ENCODE assay signal across 15 mouse cellular contexts in the genomic region with DNA sequence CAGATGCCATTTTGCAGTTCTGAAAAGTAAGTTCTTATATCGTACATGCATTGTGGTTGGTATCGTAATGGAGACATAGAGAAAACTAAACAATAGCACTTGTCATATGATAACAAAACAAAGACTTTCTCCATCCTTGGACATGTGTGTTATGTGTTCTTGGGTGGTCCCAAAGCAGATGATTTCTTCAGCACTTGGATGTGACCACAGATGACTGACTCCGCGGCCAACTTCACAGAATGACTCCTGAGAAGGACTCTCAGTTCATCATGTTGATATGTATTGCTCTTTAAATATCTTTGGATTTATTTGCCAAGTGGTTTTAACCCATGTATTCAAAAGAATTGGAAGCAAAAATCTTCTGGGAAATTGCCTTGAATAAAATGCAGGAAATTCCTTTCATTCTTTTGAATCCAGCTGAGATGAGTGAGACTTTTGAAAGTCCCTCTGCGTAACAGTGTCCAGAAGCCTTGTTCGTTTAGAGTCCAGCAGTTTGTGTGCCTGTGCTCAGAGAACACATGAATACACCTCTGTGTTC. TPM values are rescaled to one million over a fixed set of nuclear protein-coding genes. Genes with fewer than 3 reads are reported as not detected.
DNase-seq lines count a peak whose midpoint lies in the region; ATAC-seq and TF ChIP-seq lines count a peak whose summit lies in the region.
"Had no signal": no experiment of that assay in that cellular context is flagged by ENCODE, and none has a peak within 500 bp of the region (broad histone marks: within the 10 kb centered on the region; RNA-seq: fewer than 3 reads in every experiment).

No protein-coding gene starts in this region.

- no peak overlapping the region for H3K4me3 ChIP-seq in heart, embryonic 12.5 days
- no peak overlapping the region for H3K4me3 ChIP-seq in heart, embryonic 10.5 days
- no peak overlapping the region for H3K4me3 ChIP-seq in layer of hippocampus, adult 2 months
- H3K4me3 ChIP-seq in brown adipose tissue, adult 24 weeks (ENCODE audit: insufficient read depth, low read depth, low read length): no peak overlapping the region
- H3K4me3 ChIP-seq: forebrain, embryonic 15.5 days; midbrain, embryonic 10.5 days; neural tube, embryonic 12.5 days; stomach, embryonic 15.5 days had no signal

- intact Hi-C loops in gastrocnemius, postnatal 14 days (cut with DNase I; ENCODE audit: low total_unique reads): no loop called here

- WGBS in heart, embryonic 12.5 days: 59% methylated on average over 6 of the region's 6 CpGs
- WGBS in heart, embryonic 10.5 days: 70% methylated on average over 6 of the region's 6 CpGs

- no peak overlapping the region for H3K9ac ChIP-seq in heart, embryonic 12.5 days
- H3K9ac ChIP-seq: forebrain, embryonic 15.5 days; neural tube, embryonic 12.5 days; stomach, embryonic 15.5 days had no signal

- ATAC-seq in heart, embryonic 12.5 days (ENCODE audit: insufficient number of reproducible peaks, low FRiP score): no peak
- ATAC-seq: forebrain, embryonic 15.5 days had no signal

- H3K27ac ChIP-seq in heart, embryonic 12.5 days (ENCODE audit: poor library complexity, severe bottlenecking): peak overlapping the region; percentile 54; the same call in 1 of the 2 replicates
- no peak overlapping the region for H3K27ac ChIP-seq in heart, embryonic 10.5 days
- H3K27ac ChIP-seq in layer of hippocampus, adult 2 months: peak overlapping the region; percentile 8; the same call in 1 of the 2 replicates
- peak overlapping the region; percentile 45 for H3K27ac ChIP-seq in brown adipose tissue, adult 24 weeks (replicated peaks; ENCODE audit: low read depth, low read length)
- H3K27ac ChIP-seq: forebrain, embryonic 15.5 days; midbrain, embryonic 10.5 days; neural tube, embryonic 12.5 days; stomach, embryonic 15.5 days had no signal

- H3K4me2 ChIP-seq in heart, embryonic 12.5 days: no peak overlapping the region
- H3K4me2 ChIP-seq: forebrain, embryonic 15.5 days; neural tube, embryonic 12.5 days; stomach, embryonic 15.5 days had no signal

- no peaks in the 10 kb centered on the region for H3K36me3 ChIP-seq in heart, embryonic 12.5 days
- no peaks in the 10 kb centered on the region for H3K36me3 ChIP-seq in heart, embryonic 10.5 days
- H3K36me3 ChIP-seq: forebrain, embryonic 15.5 days; midbrain, embryonic 10.5 days; neural tube, embryonic 12.5 days; stomach, embryonic 15.5 days had no signal

- peaks cover 15% of the 10 kb centered on the region for H3K4me1 ChIP-seq in heart, embryonic 12.5 days (replicated peaks)
- H3K4me1 ChIP-seq in heart, embryonic 10.5 days: peaks cover 14% of the 10 kb centered on the region
- H3K4me1 ChIP-seq in brown adipose tissue, adult 24 weeks (ENCODE audit: control insufficient read depth, insufficient read depth, insufficient read length, low read length): peaks cover 23% of the 10 kb centered on the region
- H3K4me1 ChIP-seq: forebrain, embryonic 15.5 days; midbrain, embryonic 10.5 days; neural tube, embryonic 12.5 days; stomach, embryonic 15.5 days had no signal

- H3K9me3 ChIP-seq in heart, embryonic 12.5 days (replicated peaks): no peaks in the 10 kb centered on the region
- H3K9me3 ChIP-seq in heart, embryonic 10.5 days: no peaks in the 10 kb centered on the region
- H3K9me3 ChIP-seq: forebrain, embryonic 15.5 days; midbrain, embryonic 10.5 days; neural tube, embryonic 12.5 days; stomach, embryonic 15.5 days had no signal

- TF ChIP-seq CTCF in layer of hippocampus, adult 2 months (conservative IDR thresholded peaks at IDR 0.05): no peak

- no peaks in the 10 kb centered on the region for H3K27me3 ChIP-seq in heart, embryonic 12.5 days (replicated peaks)
- no peaks in the 10 kb centered on the region for H3K27me3 ChIP-seq in heart, embryonic 10.5 days (ENCODE audit: insufficient read depth, poor library complexity, severe bottlenecking)
- H3K27me3 ChIP-seq: forebrain, embryonic 15.5 days; neural tube, embryonic 12.5 days; stomach, embryonic 15.5 days had no signal

- DNase-seq in heart, embryonic 10.5 days (ENCODE audit: low spot score): no peak
- no peak for DNase-seq in layer of hippocampus, adult 2 months (ENCODE audit: low spot score in 2 of 2)
- no peak for DNase-seq in layer of hippocampus, postnatal 36 days
- DNase-seq in Muller cell, postnatal 12 days (ENCODE audit: inconsistent ontology term): peak; percentile 95
- no peak for DNase-seq in gastrocnemius, postnatal 14 days
- DNase-seq: cerebellum, postnatal 10 days; kidney, postnatal 25 days; right cerebral cortex, postnatal 14 days; thymus, adult 2 months had no signal

RNA-seq across cellular contexts. Expression of a gene that starts 52.3 kb away (rescaled TPM):
- polyA plus RNA-seq in heart, embryonic 12.5 days (2016; fragmentation: Nextera tagmentation; extraction: Ambion mirVana): 61.4 and 64.3 TPM in 2 replicates
- 55.6 and 60.0 TPM in 2 replicates for polyA plus RNA-seq in heart, embryonic 10.5 days (2016; fragmentation: Nextera tagmentation; extraction: Ambion mirVana)
- total RNA-seq in layer of hippocampus, adult 2 months (2021): 10 to 100 TPM; 76.4 to 84.6 TPM
- 10 to 100 TPM; 84.6 to 89.0 TPM for total RNA-seq in layer of hippocampus, postnatal 36 days (2021)
- 148 and 170 TPM in 2 replicates for polyA plus RNA-seq in brown adipose tissue, adult 24 weeks (2012; ENCODE audit: insufficient read depth, insufficient read length, missing spikeins)
- total RNA-seq in gastrocnemius, postnatal 14 days (2021): 10 to 100 TPM; 61.5 to 66.5 TPM
